Mouse (Mus musculus) ovary, postnatal 14 days (tissue): ENCODE measurements around the gene Atp6v0c.

ENCODE experiments used
- DNase-seq: peaks from one replicate; pipeline ENCODE4 v3.0.0; 2022; ENCODE audit warnings: low spot score

The Atp6v0c gene

DNA sequence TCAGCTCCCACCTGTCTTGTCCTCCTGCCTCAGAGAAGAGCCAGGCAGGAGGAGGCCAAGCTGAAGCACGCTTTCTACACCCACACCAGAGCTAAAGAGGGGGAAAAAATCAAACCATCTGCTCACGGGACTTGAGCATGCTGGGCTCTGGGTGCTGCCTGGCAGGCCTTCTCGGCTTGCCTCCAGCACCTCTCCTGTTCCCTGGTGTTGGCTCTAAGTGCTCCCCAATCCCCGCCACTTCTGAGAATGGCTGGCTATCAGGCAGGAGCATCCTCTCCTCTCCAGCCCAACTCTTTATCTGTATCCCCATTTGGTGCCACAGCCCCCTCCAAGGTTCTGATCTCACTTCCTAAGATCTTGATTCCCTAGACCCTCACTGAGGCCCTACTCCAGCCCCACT lies 29.8 kb upstream of the Atp6v0c start:
- no peak for DNase-seq

GRCm38 (mm10) chr17:24197032-24197824 lies 27.7 kb upstream of the Atp6v0c start:
- no peak for DNase-seq

GRCm38 (mm10) chr17:24195349-24195748 lies 25.8 kb upstream of the Atp6v0c start:
- DNase-seq, result no peak

DNA sequence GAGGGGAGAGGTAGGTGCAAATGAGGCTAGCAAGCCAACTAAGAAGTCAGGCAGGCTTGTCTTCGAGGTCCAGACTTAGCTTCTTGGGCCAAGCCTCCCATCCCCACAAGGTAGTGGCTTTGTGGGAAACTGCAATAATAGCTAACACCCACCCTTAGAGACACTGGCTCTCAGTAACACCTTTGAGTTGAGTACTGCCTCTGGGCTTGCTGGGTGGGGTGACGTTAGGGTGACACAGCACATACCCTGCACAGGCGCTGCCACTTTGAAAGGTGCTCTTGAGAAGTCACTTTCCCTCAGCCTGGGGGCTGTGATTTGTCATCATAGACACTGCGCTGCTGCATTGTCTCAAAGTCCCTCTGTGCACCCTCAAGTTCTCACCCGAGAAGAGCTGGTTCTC lies 24.3 kb upstream of the Atp6v0c start:
- no peak for DNase-seq

DNA sequence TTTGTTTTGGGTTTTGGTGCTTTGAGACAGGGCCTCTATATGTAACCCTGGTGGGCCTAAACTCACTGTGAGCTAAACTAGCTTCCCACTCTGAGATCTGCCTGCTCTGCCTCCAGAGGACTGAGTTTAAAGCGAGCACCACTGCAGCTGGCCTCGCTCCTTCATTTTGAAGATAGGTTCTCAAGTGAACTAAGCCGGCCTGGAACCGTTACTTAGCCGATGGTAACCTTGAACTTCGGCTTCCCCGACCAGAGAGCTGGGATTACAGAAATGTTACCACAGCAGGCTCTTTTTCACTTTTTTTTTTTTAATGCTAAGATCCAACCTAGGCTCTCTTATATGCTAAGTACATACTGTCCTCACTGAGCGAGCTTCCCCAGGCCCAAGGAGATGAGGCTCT lies 23.8 kb upstream of the Atp6v0c start:
- DNase-seq, result no peak

- DNase-seq, result no peak
Observed at GRCm38 (mm10) chr17:24192848-24193247, 23.3 kb upstream of the Atp6v0c start.

DNA sequence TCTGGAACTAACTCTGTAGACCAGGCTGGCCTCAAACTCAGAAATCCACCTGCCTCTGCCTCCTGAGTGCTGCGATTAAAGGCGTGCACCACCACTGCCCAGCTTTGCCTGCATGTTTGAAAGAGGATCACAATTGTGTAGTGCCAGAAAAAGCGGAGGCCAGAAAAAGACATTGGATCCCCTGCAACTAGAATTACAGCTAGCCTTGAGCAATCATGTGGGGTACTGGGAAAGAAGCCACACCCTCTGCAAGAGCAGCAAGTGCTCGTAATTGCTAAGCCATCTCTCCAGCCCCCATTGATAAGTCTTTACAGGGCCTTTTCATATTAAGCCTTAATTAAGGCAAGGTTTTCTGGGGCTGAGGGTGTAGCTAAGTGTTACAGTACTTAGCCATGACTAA lies 22.0 kb upstream of the Atp6v0c start:
- DNase-seq, result no peak

DNA sequence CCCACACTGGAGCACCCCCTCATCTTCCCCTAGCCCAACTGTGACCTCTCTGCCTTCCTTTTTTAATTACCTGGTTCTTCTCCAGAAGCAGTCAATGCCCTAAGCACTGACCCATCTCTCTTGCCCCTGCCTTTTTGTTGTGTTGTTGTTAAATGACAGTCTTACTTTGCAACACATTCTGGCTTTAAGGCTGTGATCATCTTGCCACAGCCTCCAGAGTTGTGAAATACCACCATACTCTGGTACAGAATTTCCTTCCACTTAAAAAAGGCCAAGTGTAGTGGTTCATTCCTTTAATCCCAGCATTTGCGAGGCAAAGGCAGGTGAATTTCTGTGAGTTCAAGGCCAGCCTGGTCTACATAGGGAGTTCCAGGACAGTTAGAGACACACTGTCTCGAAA lies 21.4 kb upstream of the Atp6v0c start:
- no peak for DNase-seq

- no peak for DNase-seq
Observed at GRCm38 (mm10) chr17:24174259-24174658, 4.8 kb upstream of the Atp6v0c start.

DNA sequence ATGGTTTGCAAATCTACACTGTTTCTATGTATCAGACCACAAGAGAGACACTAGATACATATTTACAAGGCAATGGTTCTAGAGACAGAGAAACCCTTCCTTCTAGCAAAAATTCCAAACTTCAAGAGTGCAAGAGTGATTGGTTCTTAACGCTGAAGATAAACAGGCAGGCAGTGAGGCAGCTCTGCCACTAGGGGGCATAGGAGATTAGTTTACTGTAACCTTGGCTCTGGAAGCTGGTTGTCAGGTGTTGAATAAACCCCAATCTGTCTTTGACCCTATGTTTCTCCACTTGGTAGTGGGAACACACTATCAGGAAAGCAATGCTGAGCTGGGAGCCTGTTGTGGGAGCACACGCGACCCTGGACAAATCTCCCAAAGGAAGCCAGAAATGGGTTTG lies 3.9 kb upstream of the Atp6v0c start:
- DNase-seq, result peak; percentile 51

GRCm38 (mm10) chr17:24171738-24172137 lies 2.2 kb upstream of the Atp6v0c start:
- no peak for DNase-seq

DNA sequence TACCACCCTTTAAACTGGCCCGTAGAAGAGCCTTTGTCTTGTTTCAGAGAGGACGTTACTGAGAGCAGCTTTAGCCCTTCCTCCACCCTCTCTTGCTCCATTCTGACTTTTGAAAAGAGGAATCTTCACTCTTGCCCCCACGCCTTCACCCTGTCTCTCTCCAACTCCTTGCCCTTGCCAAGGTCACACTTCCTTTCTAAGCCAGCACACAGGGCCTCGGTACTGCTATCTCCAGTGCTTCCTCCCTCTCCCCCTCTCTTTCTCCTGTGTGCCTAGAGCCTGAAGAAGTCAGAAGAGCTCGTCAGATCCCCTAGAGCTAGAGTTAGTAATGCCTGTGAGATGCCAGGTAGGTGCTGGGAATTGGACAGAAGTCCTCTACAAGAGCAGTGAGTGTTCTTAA lies 1.2 kb upstream of the Atp6v0c start:
- DNase-seq, result no peak

DNA sequence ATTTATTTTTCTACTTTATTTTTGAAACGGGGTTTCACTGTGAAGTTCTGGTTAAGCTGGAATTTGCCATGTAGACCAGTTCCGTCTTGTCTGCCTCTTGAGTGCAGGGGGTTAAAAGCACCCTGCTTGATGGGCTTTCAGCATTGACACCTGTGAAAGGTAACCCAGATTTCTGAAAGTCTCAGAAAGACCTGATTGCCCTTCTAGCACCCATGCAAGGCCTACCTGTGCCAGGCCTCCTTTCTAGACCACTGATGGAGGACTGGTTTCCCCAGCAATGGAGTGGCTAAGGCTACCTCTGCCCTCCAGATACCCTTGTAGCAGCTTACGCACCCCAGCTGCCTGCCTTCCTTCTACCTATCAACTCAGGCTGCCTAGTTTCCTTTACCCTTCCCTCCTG lies 623 bp upstream of the Atp6v0c start:
- no peak for DNase-seq

DNA sequence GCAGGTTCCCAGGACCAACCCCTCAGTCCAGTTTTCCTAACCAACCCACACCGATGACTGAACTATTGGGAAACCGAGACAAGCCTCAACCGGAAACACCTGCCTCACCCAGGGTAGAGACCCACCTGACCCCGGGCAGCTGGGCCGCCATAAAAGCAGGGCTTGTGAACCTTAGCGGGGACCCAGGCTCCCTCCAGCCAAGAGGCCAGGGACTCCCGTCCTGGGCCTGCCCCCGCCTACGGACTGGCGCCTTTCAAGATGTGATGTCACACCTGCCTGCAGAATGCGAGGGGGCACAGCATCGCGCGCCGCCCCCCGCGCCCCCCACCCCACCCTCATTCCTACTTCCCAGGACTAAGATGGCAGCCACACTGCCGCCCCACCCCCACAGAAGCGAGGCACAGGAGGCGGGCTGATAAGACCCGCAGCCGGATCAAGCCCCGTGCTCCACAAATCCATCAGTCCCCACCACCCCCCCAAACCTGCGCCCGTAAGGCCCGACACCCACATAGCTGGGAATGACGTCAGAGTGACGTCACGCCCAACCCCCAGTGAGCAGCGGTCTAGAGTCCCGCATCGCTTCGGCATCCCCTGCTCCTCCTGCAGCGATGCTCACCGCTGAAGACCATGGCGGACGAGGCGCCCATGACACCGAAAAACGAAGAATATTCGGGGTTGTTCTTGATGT lies 768 bp downstream of the Atp6v0c start:
- peak; percentile 42 for DNase-seq

GRCm38 (mm10) chr17:24167891-24168505 lies 1.5 kb downstream of the Atp6v0c start:
- no peak for DNase-seq

DNA sequence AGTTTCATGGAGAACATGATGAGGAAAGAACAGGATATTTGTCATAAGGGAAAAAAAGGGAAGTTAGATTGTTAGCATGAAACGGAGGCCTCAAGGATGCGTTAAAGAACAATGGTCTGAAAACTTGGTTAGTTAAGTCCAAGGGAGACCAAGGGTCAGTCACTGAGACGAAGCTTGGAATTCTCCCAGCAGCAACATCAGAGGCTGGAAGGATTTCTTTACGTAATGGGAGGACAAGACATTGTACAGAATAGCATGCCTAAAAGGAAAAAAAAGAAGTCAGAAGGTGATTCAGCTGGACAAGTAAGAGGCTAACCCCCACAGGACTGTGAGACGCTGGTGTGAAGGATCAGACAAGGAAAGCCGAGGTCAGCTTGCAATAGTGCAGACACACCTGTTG lies 2.4 kb downstream of the Atp6v0c start:
- DNase-seq, result no peak

GRCm38 (mm10) chr17:24164566-24165259 lies 4.8 kb downstream of the Atp6v0c start:
- no peak for DNase-seq

- DNase-seq, result peak; percentile 96
Observed at GRCm38 (mm10) chr17:24163176-24163962, 6.1 kb downstream of the Atp6v0c start, which contains the start of gene Amdhd2. Gene Amdhd2 (minus strand): TSS chr17:24163766.

GRCm38 (mm10) chr17:24162584-24163175 lies 6.8 kb downstream of the Atp6v0c start:
- no peak for DNase-seq

- DNase-seq, result no peak
Observed at GRCm38 (mm10) chr17:24161466-24161865, 8.0 kb downstream of the Atp6v0c start.

DNA sequence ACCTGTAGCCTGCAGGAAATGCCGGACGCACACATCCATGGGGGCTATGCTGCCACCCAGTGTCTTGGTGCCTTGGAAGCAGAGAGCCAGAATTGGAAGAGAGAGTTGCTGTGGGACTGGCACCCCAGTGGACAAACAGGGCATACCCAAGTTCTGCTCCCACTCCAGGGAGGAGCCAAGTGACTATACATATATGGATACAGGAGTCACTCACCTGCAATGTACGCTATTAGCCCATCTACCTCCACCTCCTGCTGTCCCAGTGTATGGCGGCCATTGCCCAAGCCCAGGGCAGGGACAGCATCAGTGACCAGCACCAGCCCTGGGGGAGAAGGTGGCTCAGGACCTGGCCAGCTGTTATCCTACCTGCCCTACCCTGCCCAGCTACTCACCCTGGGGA lies 12.0 kb downstream of the Atp6v0c start:
- DNase-seq, result no peak
